Mouse (Mus musculus) mouse trophoblast stem cell (cell line): ENCODE data around the gene Amdhd2.
"Not testable (repeated sequence)": the region's sequence is repeated elsewhere in the genome, so short reads cannot be mapped to it uniquely, and the experiment has no call there.

Experiments used
- in situ Hi-C, 2 experiments: fragments of 300-500 bp; cut with MseI, MboI; formaldehyde crosslinking; loops; 2 replicates in 1 of 2; 3 replicates in 1 of 2; pipeline ENCODE4 v1.15.1; 2025

Gene Amdhd2

GRCm38 (mm10) chr17:24156394-24156793, 7.2 kb downstream of the Amdhd2 start:
- in situ Hi-C loops: no loop called here

DNA sequence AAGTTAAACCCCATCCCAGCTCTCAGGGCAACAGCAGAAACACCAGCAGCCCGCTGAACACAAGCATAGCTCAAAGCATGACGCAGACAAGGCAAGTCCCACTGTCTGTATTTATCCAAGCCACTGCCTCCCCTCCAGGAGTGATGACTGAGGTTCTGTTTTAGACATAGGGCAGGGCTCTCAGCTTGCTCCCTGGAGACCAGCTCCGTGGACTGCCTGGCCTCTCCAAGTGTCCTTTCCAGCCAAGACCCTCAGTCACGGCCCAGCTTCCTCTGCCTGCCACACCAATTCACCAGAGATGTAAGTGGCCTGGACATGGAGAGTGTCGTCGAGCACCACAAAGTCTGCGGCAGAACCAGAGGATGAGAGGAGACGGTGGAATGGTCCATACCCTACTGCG, 7.8 kb downstream of the Amdhd2 start:
- in situ Hi-C loops: no loop called here

DNA sequence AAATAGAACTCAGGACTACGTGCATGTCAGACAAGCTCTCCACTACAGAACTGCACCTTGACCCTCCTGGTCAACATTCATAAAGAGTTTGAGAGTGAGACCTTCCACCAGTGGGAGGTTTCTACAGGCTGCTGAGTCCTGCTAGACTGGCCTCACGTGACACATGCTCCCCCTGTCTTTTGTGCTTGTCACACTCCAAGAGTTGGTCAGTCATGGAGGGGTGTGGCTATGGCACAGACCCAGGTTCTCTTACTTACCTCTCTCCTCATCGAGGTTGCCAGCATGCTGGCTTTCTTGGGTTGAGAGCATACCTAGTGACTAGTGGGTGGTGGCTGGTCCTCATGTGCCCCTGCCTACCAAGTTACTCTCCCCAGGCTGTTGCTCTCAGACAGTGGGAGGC, 9.1 kb downstream of the Amdhd2 start:
- in situ Hi-C loops: no loop called here

- in situ Hi-C loops: no loop called here
Observed at GRCm38 (mm10) chr17:24151890-24152563, 11.5 kb downstream of the Amdhd2 start.

DNA sequence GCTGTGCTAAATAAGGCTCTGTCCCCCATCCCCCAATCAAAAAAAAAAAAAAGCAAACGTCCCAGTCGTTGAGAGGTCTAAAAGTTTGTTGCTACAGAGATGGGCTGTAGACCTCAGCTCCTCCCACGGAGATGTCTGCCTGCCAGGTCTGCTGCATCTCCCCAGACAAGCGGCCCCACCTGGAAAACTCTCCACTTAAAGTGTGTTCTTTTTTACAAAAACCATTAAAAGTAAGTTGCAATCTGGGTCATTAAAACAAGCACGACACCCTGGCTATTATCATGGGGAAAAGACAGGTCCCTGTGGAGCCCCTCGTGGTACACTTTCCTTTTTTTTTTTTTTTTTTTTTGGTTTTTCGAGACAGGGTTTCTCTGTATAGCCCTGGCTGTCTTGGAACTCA, 12.2 kb downstream of the Amdhd2 start:
- in situ Hi-C loops: no loop called here

GRCm38 (mm10) chr17:24150824-24151223, 12.7 kb downstream of the Amdhd2 start, which contains the start of gene Pdpk1:
TSS of gene Pdpk1 (minus strand) at chr17:24150924.
- in situ Hi-C loops: no loop called here

- in situ Hi-C loops: no loop called here
Observed at GRCm38 (mm10) chr17:24149421-24149820, 14.1 kb downstream of the Amdhd2 start.

DNA sequence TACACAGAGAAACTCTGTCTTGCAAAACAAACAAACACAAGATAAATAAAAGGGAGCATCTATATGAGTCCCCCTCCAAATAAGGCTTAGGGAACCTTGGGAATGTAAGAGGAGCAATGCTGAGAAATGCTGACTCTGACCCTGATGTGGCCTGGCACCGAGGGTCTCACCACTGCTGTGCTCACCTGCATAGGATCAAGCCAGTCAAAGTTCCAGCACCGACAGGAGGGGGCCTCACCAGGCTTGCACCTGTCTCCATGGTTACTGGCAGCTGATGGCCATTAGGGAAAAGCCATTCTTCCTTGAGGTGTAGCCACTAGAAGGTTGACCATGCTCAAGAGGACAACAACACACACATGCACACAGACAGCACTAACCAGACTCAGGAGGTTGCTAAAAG, 20.7 kb downstream of the Amdhd2 start:
- in situ Hi-C loops: no loop called here

GRCm38 (mm10) chr17:24141425-24141920, 22.1 kb downstream of the Amdhd2 start:
- in situ Hi-C loops: no loop called here

DNA sequence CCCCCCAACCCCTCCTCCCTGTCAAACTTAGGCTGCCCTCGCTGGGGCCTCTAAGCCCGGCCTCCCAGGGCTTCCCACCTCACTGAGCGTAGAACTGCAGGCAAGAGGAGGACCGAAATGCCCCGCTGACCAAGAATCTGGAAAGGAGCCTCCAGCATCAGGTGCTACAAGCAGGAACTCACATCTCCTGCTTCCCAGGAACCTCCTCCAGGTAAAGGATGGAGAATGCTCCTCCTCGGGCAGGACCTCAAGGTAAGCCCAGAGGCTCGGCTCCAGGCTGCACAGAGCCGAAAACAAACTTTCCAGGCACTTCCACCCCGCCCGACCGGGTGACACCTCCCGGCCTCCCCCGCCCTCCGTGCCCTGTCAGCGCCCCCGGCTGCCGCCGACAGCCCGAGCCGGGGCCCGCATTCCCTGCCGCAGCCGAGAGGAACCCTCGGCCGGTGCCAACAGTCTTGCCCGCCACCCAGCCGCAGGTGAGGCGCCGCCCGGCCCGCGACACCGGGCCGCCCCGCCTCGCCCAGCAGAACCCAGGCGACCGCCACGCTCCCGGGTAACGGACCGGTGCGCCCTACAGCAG, 22.6 kb downstream of the Amdhd2 start:
- in situ Hi-C loops: no loop called here

GRCm38 (mm10) chr17:24139968-24140367, 23.6 kb downstream of the Amdhd2 start:
- in situ Hi-C loops: no loop called here

- in situ Hi-C loops: no loop called here
Observed at GRCm38 (mm10) chr17:24139256-24139655, 24.3 kb downstream of the Amdhd2 start.

GRCm38 (mm10) chr17:24137226-24137880, 26.2 kb downstream of the Amdhd2 start:
- in situ Hi-C loops: no loop called here

- in situ Hi-C loops: no loop called here
Observed at GRCm38 (mm10) chr17:24134062-24134461, 29.5 kb downstream of the Amdhd2 start.

DNA sequence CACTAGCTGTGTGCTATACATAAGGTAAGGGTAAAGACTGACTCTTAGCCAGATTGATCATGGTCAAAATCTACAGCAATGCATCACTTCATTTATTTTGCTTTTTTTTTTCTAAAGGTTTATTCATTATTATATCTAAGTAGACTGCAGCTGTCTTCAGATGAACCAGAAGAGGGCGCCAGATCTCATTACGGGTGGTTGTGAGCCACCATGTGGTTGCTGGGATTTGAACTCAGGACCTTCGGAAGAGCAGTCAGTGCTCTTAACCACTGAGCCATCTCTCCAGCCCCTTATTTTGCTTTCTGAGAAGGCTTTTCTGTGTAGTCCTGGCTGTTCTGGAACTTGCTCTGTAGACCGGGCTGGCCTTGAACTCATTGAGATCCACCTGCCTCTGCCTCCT, 30.6 kb downstream of the Amdhd2 start:
- in situ Hi-C loops: not testable (repeated sequence)

- in situ Hi-C loops: no loop called here
Observed at GRCm38 (mm10) chr17:24131570-24131969, 32.0 kb downstream of the Amdhd2 start.

- in situ Hi-C loops: not testable (repeated sequence)
Observed at GRCm38 (mm10) chr17:24129246-24129645, 34.3 kb downstream of the Amdhd2 start.

DNA sequence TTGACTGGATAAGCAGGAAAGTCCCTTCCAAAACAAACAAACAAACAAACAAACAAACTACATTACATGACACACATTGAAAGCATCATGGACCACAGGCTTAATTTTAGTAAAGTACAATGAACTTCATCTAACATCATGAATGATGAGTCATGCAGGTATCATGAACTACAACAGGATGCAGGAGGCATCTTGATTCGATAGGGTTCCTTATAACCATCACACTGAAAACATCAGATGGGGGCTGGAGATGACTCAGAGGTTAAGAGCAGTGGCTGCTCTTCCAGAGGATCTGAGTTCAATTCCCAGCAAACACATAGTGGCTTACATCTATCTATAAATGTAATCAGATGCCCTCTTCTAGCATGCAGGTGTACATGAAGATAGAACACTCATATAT, 36.0 kb downstream of the Amdhd2 start:
- in situ Hi-C loops: no loop called here

GRCm38 (mm10) chr17:24126801-24127200, 36.8 kb downstream of the Amdhd2 start:
- in situ Hi-C loops: no loop called here

GRCm38 (mm10) chr17:24119446-24119845, 44.1 kb downstream of the Amdhd2 start:
- in situ Hi-C loops: no loop called here

DNA sequence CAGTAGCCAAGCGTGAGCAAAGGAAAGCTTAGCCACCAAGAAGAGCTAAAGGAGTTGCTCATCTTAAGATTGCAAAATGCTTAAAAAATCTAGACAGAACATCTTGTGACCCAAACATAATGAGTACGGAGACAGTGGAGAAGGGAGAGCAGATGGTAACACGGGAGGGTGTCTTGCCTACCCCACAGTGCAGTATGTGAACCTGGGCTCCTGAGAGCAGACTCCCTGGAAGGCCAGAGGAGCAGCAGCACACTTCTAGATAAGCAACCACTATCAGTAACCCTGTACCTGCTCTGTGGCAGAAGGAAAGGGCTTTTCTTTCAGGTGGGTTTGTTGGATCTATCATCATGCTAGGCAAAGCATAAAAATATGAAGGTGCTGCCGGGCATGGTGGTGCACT, 50.5 kb downstream of the Amdhd2 start:
- in situ Hi-C loops: no loop called here

DNA sequence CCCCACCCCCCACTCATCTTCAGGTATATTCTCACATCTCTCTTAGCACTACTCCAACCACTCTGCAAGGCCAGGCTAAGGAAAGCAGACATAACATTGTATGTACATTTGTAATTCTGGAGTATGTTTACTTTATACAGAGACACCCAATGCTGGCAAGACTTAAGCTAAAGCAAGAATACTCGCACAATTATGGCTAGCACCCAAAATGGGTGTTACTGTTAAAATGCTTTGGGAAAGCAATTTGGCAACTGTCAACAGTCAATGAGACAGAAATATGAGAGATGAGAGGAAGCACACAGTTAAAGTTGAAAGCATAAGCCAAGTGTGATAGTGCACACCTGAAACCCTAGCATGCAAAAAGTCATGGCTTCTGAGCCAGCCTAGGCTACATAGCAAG, 52.3 kb downstream of the Amdhd2 start:
- in situ Hi-C loops: no loop called here

- in situ Hi-C loops: no loop called here
Observed at GRCm38 (mm10) chr17:24108896-24109295, 54.7 kb downstream of the Amdhd2 start.
